Mouse (Mus musculus): ENCODE results near the gene Rgs11.

The Rgs11 gene

GRCm38 (mm10) chr17:26231156-26231555 is 28.4 kb downstream of the Rgs11 start:
- DNase-seq (ENCODE audit: low read depth), result no peak

GRCm38 (mm10) chr17:26232863-26233262 is 30.1 kb downstream of the Rgs11 start:
- DNase-seq (ENCODE audit: low read depth), result no peak

- no peak for DNase-seq (ENCODE audit: low read depth)
Observed at GRCm38 (mm10) chr17:26234386-26234785, 31.6 kb downstream of the Rgs11 start.

GRCm38 (mm10) chr17:26235077-26235815 is 32.5 kb downstream of the Rgs11 start:
- peak; percentile 26 for DNase-seq (ENCODE audit: low read depth)

GRCm38 (mm10) chr17:26237667-26238066 is 34.9 kb downstream of the Rgs11 start:
- DNase-seq (ENCODE audit: low read depth), result no peak

- no peak for DNase-seq (ENCODE audit: low read depth)
Observed at GRCm38 (mm10) chr17:26239551-26239950, 36.8 kb downstream of the Rgs11 start.

GRCm38 (mm10) chr17:26240120-26240790 is 37.5 kb downstream of the Rgs11 start:
- no peak for DNase-seq (ENCODE audit: low read depth)

GRCm38 (mm10) chr17:26240990-26241389 is 38.2 kb downstream of the Rgs11 start:
- peak; percentile 30 for DNase-seq (ENCODE audit: low read depth)

- DNase-seq (ENCODE audit: low read depth), result peak; percentile 59
Observed at GRCm38 (mm10) chr17:26243471-26244100, 40.8 kb downstream of the Rgs11 start.

GRCm38 (mm10) chr17:26244101-26244841 is 41.5 kb downstream of the Rgs11 start, which contains the start of gene Fam234a:
Gene Fam234a, minus strand, starts transcription at chr17:26244242.
- peak; percentile 81 for DNase-seq (ENCODE audit: low read depth)

GRCm38 (mm10) chr17:26251886-26252538 is 49.3 kb downstream of the Rgs11 start:
- no peak for DNase-seq (ENCODE audit: low read depth)

- peak; percentile 85 for DNase-seq (ENCODE audit: low read depth)
Observed at GRCm38 (mm10) chr17:26252539-26253251, 49.9 kb downstream of the Rgs11 start, which contains the start of gene Luc7l. Gene Luc7l, plus strand, starts transcription at chr17:26252896.

GRCm38 (mm10) chr17:26253399-26253798 is 50.6 kb downstream of the Rgs11 start:
- DNase-seq (ENCODE audit: low read depth), result no peak

GRCm38 (mm10) chr17:26255313-26255712 is 52.6 kb downstream of the Rgs11 start:
- no peak for DNase-seq (ENCODE audit: low read depth)
